Mouse (Mus musculus): ENCODE measurements around the gene Wwox.

- TF ChIP-seq EP300 (IDR thresholded peaks at IDR 0.05; ENCODE audit: insufficient read depth, low read depth, low read length) = no peak
- TF ChIP-seq POLR2A (IDR thresholded peaks at IDR 0.05; ENCODE audit: insufficient read depth, low read length) = no peak
- no peak for TF ChIP-seq CTCF (IDR thresholded peaks at IDR 0.05; ENCODE audit: low read depth, low read length)
These were observed 629.3 kb downstream of the Wwox start for GRCm38 (mm10) chr8:115068723-115069122.

Measured in ES-Bruce4 (cell line).